Mouse (Mus musculus) MEL (cell line): ENCODE measurements at regions not wholly inside any gene's neighbourhood (a gene's known extent, or its start where the extent isn't known, plus 50 kb on each side); places are given as distances from the start of the nearest gene placed in this dataset.

Experiments
- DNase-seq: peaks from one replicate; pipeline ENCODE4 v3.0.0; 2011; ENCODE audit warnings: low read depth, low spot score
- H3K27ac ChIP-seq: 2 replicates; pipeline ENCODE4 v1.5.1; 2012; ENCODE audit warnings: low read depth, mild to moderate bottlenecking, control low read depth, low read length, moderate library complexity; ENCODE audit not compliant: control insufficient read depth
- H3K27me3 ChIP-seq, 2 experiments: fragments of 150-350 bp in 1 of 2; sonication (generic) in 1 of 2; 2 replicates each; pipeline ENCODE4 v1.6.1; 2012; ENCODE audit warnings: low read length in 2 of 2, mild to moderate bottlenecking in 2 of 2, improper control_type of control experiment in 1 of 2, moderate library complexity in 1 of 2; ENCODE audit not compliant: insufficient read depth in 2 of 2, control insufficient read depth in 1 of 2
- H3K36me3 ChIP-seq, 2 experiments: 2 replicates each; pipeline ENCODE4 v1.6.1; 2012 to 2014; ENCODE audit warnings: low read length in 2 of 2, improper control_type of control experiment in 1 of 2, inconsistent platforms in 1 of 2, mild to moderate bottlenecking in 1 of 2; ENCODE audit not compliant: insufficient read depth in 2 of 2, control insufficient read depth in 1 of 2
- H3K4me1 ChIP-seq, 2 experiments: fragments of 150-350 bp in 1 of 2; sonication (generic) in 1 of 2; 2 replicates each; pipeline ENCODE4 v1.6.1; 2012; ENCODE audit warnings: low read length in 2 of 2, improper control_type of control experiment in 1 of 2, mild to moderate bottlenecking in 1 of 2; ENCODE audit not compliant: insufficient read depth in 2 of 2, control insufficient read depth in 1 of 2
- H3K4me3 ChIP-seq, 2 experiments: fragments of 150-350 bp in 1 of 2; sonication (generic) in 1 of 2; 2 replicates each; pipeline ENCODE4 v1.5.1; 2012; ENCODE audit warnings: low read depth in 2 of 2, low read length in 2 of 2, mild to moderate bottlenecking in 2 of 2, moderate library complexity in 2 of 2, control low read depth in 1 of 2, improper control_type of control experiment in 1 of 2; ENCODE audit not compliant: control insufficient read depth in 1 of 2, insufficient read depth in 1 of 2
- H3K79me2 ChIP-seq: 2 replicates; pipeline ENCODE4 v1.6.1; 2012; ENCODE audit warnings: mild to moderate bottlenecking, low read length, moderate library complexity; ENCODE audit not compliant: control insufficient read depth, poor library complexity, insufficient read depth
- H3K9ac ChIP-seq: 2 replicates; pipeline ENCODE4 v1.6.1; 2012; ENCODE audit warnings: low read depth, mild to moderate bottlenecking, control low read depth, low read length, moderate library complexity; ENCODE audit not compliant: control insufficient read depth, poor library complexity, severe bottlenecking
- H3K9me3 ChIP-seq: fragments of 150-350 bp; sonication (generic); replicated peaks from 2 replicates; pipeline ENCODE4 v1.6.1; 2012; ENCODE audit warnings: mild to moderate bottlenecking, low read length, improper control_type of control experiment, moderate library complexity; ENCODE audit not compliant: insufficient read depth
- BHLHE40 ChIP-seq: IDR thresholded peaks from 2 replicates; pipeline ENCODE4 v1.6.1; 2012; ENCODE audit warnings: low read depth, mild to moderate bottlenecking, inconsistent platforms, low read length, improper control_type of control experiment, borderline replicate concordance
- CHD2 ChIP-seq: IDR thresholded peaks from 2 replicates; pipeline ENCODE4 v1.6.1; 2011; ENCODE audit warnings: low read length, improper control_type of control experiment
- CTCF ChIP-seq, 3 experiments: IDR thresholded peaks in 2 of 3; conservative IDR thresholded peaks in 1 of 3; 2 replicates each; pipeline ENCODE4 v1.5.1; 2011 to 2012; ENCODE audit warnings: low read length in 3 of 3, low read depth in 2 of 3, mild to moderate bottlenecking in 2 of 3, improper control_type of control experiment in 1 of 3, inconsistent platforms in 1 of 3, mixed read lengths in 1 of 3, moderate library complexity in 1 of 3; ENCODE audit not compliant: control insufficient read depth in 1 of 3, insufficient read depth in 1 of 3, poor library complexity in 1 of 3, severe bottlenecking in 1 of 3
- E2F4 ChIP-seq: IDR thresholded peaks from 2 replicates; pipeline ENCODE4 v1.6.1; 2011; ENCODE audit warnings: low read depth, low read length, improper control_type of control experiment, borderline replicate concordance
- EP300 ChIP-seq, 2 experiments: IDR thresholded peaks; 2 replicates each; pipeline ENCODE4 v1.6.1; 2011; ENCODE audit warnings: improper control_type of control experiment in 2 of 2, low read length in 2 of 2, low read depth in 1 of 2, mild to moderate bottlenecking in 1 of 2
- ETS1 ChIP-seq: IDR thresholded peaks from 2 replicates; pipeline ENCODE4 v1.6.1; 2012; ENCODE audit warnings: low read depth, mild to moderate bottlenecking, inconsistent platforms, low read length, improper control_type of control experiment, moderate library complexity
- GABPA ChIP-seq: IDR thresholded peaks from 2 replicates; pipeline ENCODE4 v1.6.1; 2012; ENCODE audit warnings: low read depth, mild to moderate bottlenecking, inconsistent platforms, low read length, improper control_type of control experiment, moderate library complexity
- GATA1 ChIP-seq: IDR thresholded peaks from 2 replicates; pipeline ENCODE4 v1.6.1; 2011; ENCODE audit warnings: low read depth, low read length, improper control_type of control experiment
- HCFC1 ChIP-seq: IDR thresholded peaks from 2 replicates; pipeline ENCODE4 v1.6.1; 2012; ENCODE audit warnings: low read depth, mild to moderate bottlenecking, inconsistent platforms, low read length, improper control_type of control experiment, moderate library complexity
- KAT2A ChIP-seq: conservative IDR thresholded peaks from 2 replicates; pipeline ENCODE4 v1.6.1; 2012; ENCODE audit warnings: low read depth, low read length, improper control_type of control experiment, inconsistent platforms
- MAFK ChIP-seq: IDR thresholded peaks from 2 replicates; pipeline ENCODE4 v1.6.1; 2011; ENCODE audit warnings: low read depth, mild to moderate bottlenecking, low read length, improper control_type of control experiment, borderline replicate concordance
- MAZ ChIP-seq: IDR thresholded peaks from 2 replicates; pipeline ENCODE4 v1.6.1; 2012; ENCODE audit warnings: low read depth, mild to moderate bottlenecking, inconsistent platforms, low read length, improper control_type of control experiment
- MEF2A ChIP-seq: IDR thresholded peaks from 2 replicates; pipeline ENCODE4 v1.6.1; 2014; ENCODE audit warnings: low read depth, mild to moderate bottlenecking, inconsistent platforms, low read length, improper control_type of control experiment; ENCODE audit not compliant: poor library complexity, insufficient replicate concordance, severe bottlenecking; ENCODE audit errors: extremely low read depth
- MYB ChIP-seq: IDR thresholded peaks from 2 replicates; pipeline ENCODE4 v1.6.1; 2011; ENCODE audit warnings: mild to moderate bottlenecking, low read depth, low read length, improper control_type of control experiment
- MYC ChIP-seq: IDR thresholded peaks from 2 replicates; pipeline ENCODE4 v1.6.1; 2011; ENCODE audit warnings: low read depth, mild to moderate bottlenecking, low read length, improper control_type of control experiment, moderate library complexity
- NELFE ChIP-seq: IDR thresholded peaks from 2 replicates; pipeline ENCODE4 v1.6.1; 2011; ENCODE audit warnings: low read depth, low read length, improper control_type of control experiment
- POLR2A ChIP-seq, 2 experiments: IDR thresholded peaks; 2 replicates each; pipeline ENCODE4 v1.6.1; 2011 to 2012; ENCODE audit warnings: low read length in 2 of 2, mild to moderate bottlenecking in 2 of 2, control low read depth in 1 of 2, improper control_type of control experiment in 1 of 2, low read depth in 1 of 2, moderate library complexity in 1 of 2; ENCODE audit not compliant: control insufficient read depth in 1 of 2, insufficient read depth in 1 of 2, poor library complexity in 1 of 2
- POLR2AphosphoS5 ChIP-seq: IDR thresholded peaks from 2 replicates; pipeline ENCODE4 v1.6.1; 2012; ENCODE audit warnings: low read depth, borderline replicate concordance, mild to moderate bottlenecking, inconsistent platforms, low read length, moderate library complexity, mixed read lengths
- RAD21 ChIP-seq: IDR thresholded peaks from 2 replicates; pipeline ENCODE4 v1.6.1; 2011; ENCODE audit warnings: mild to moderate bottlenecking, low read depth, low read length, improper control_type of control experiment
- RCOR1 ChIP-seq: IDR thresholded peaks from 2 replicates; pipeline ENCODE4 v1.6.1; 2012; ENCODE audit warnings: low read depth, mild to moderate bottlenecking, inconsistent platforms, low read length, improper control_type of control experiment
- SMC3 ChIP-seq: IDR thresholded peaks from 2 replicates; pipeline ENCODE4 v1.6.1; 2011; ENCODE audit warnings: low read depth, low read length, improper control_type of control experiment
- TAL1 ChIP-seq: IDR thresholded peaks from 2 replicates; pipeline ENCODE4 v1.6.1; 2012; ENCODE audit warnings: mild to moderate bottlenecking, inconsistent platforms, low read length, moderate library complexity, mixed read lengths
- TCF12 ChIP-seq: IDR thresholded peaks from 2 replicates; pipeline ENCODE4 v1.6.1; 2014; ENCODE audit warnings: low read depth, mild to moderate bottlenecking, inconsistent platforms, low read length, improper control_type of control experiment, moderate library complexity
- USF2 ChIP-seq, 2 experiments: IDR thresholded peaks; 2 replicates each; pipeline ENCODE4 v1.6.1; 2011 to 2012; ENCODE audit warnings: improper control_type of control experiment in 2 of 2, low read length in 2 of 2, borderline replicate concordance in 1 of 2, inconsistent platforms in 1 of 2, low read depth in 1 of 2, mild to moderate bottlenecking in 1 of 2; ENCODE audit not compliant: insufficient read depth in 1 of 2
- ZC3H11A ChIP-seq: IDR thresholded peaks from 2 replicates; pipeline ENCODE4 v1.6.1; 2012; ENCODE audit warnings: low read depth, mild to moderate bottlenecking, inconsistent platforms, low read length, improper control_type of control experiment

DNA sequence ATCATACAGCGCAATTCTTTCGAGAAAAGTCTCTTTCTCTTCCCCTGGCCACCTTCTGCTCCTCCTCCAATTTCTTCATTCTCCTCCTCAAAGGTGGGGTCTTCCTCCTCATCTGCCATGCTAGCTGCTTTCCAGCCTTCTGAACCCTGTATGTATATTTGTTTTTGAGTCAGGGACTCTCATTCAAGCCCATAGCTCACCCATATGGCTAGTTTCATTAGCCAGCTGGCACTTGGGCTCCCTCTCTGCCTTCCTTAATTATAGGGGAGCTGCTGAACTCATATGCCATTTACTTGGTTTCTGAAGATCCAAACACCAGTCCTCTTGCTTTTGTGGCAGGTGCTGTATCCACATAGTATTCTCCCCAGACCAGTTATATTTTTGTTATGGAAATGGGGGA is 160.8 kb upstream of the Otx2 start:
- Histone ChIP-seq H3K9me3 (no peaks in the 10 kb centered on the region), H3K4me1 (no peaks in the 10 kb centered on the region), H3K79me2 (no peaks in the 10 kb centered on the region), H3K27me3 (no peaks in the 10 kb centered on the region), H3K4me3 (no peak overlapping the region), H3K9ac (no peak overlapping the region), H3K27ac (no peak overlapping the region), H3K36me3 (no peaks in the 10 kb centered on the region)
- TF ChIP-seq ZC3H11A (no peak), NELFE (no peak), HCFC1 (no peak), EP300 (IDR thresholded peaks at IDR 0.05; ENCODE audit: low read depth in 1 of 2, low read length in 2 of 2) (no peak), MAFK (no peak), USF2 (IDR thresholded peaks at IDR 0.05; ENCODE audit: borderline replicate concordance in 1 of 2, insufficient read depth in 1 of 2, low read depth in 1 of 2, low read length in 2 of 2) (no peak), KAT2A (no peak), CHD2 (no peak), MYC (no peak), SMC3 (no peak)
- DNase-seq: no peak

DNA sequence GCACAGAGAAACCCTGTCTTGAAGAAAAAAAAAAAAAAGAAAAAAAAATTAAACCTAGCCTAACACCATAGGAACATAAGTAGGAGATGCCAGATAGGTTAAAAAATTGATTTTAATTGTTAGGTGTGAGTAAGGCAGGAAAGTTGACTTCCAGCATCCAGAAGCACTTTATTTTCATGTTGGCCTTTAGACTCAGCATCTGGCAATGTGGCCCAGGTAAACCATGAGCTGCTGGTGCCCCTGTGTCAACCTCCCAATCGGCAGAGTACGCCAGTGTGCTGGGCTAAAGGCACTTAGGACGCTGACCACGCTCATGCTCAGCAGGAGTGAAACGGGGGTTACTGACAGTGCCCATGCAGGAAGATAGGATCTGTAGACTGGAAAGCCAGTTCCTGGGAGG is 152.8 kb upstream of the Otx2 start:
- no peak for DNase-seq
- H3K27me3 ChIP-seq: no peaks in the 10 kb centered on the region
- TF ChIP-seq ETS1 (no peak), RAD21 (no peak), BHLHE40 (no peak), USF2 (IDR thresholded peaks at IDR 0.05; ENCODE audit: borderline replicate concordance in 1 of 2, insufficient read depth in 1 of 2, low read depth in 1 of 2, low read length in 2 of 2) (no peak), ZC3H11A (no peak), E2F4 (no peak), POLR2A (IDR thresholded peaks at IDR 0.05; ENCODE audit: control insufficient read depth in 1 of 2, insufficient read depth in 1 of 2, low read depth in 1 of 2, low read length in 2 of 2, poor library complexity in 1 of 2) (no peak), MYB (no peak), NELFE (no peak)
- no peaks in the 10 kb centered on the region for H3K4me1 ChIP-seq
- no peak overlapping the region for H3K4me3 ChIP-seq
- no peaks in the 10 kb centered on the region for H3K9me3 ChIP-seq
- no peaks in the 10 kb centered on the region for H3K36me3 ChIP-seq
- no peak overlapping the region for H3K9ac ChIP-seq
- H3K27ac ChIP-seq: no peak overlapping the region
- H3K79me2 ChIP-seq: no peaks in the 10 kb centered on the region

- no peaks in the 10 kb centered on the region for H3K79me2 ChIP-seq
- no peaks in the 10 kb centered on the region for H3K27me3 ChIP-seq
- no peaks in the 10 kb centered on the region for H3K4me1 ChIP-seq
- no peak overlapping the region for H3K4me3 ChIP-seq
- H3K9me3 ChIP-seq: no peaks in the 10 kb centered on the region
- DNase-seq: no peak
- H3K36me3 ChIP-seq: no peaks in the 10 kb centered on the region
- no peak overlapping the region for H3K9ac ChIP-seq
- H3K27ac ChIP-seq: no peak overlapping the region
- no peak for TF ChIP-seq KAT2A
- TF ChIP-seq ZC3H11A: no peak
- no peak for TF ChIP-seq GABPA
- no peak for TF ChIP-seq POLR2AphosphoS5
- no peak for TF ChIP-seq EP300 (IDR thresholded peaks at IDR 0.05; ENCODE audit: low read depth in 1 of 2, low read length in 2 of 2)
- TF ChIP-seq CHD2: no peak
- TF ChIP-seq TCF12: no peak
- TF ChIP-seq MAFK: no peak
- no peak for TF ChIP-seq CTCF (IDR thresholded peaks at IDR 0.05 in 2 of 3, conservative IDR thresholded peaks at IDR 0.05 in 1 of 3; ENCODE audit: control insufficient read depth in 1 of 3, insufficient read depth in 1 of 3, low read depth in 2 of 3, low read length in 3 of 3, poor library complexity in 1 of 3, severe bottlenecking in 1 of 3)
- TF ChIP-seq GATA1: no peak
- TF ChIP-seq BHLHE40: no peak
- TF ChIP-seq MEF2A: no peak
- TF ChIP-seq NELFE: no peak
- TF ChIP-seq TAL1: no peak
- TF ChIP-seq MAZ: no peak
- no peak for TF ChIP-seq RCOR1
- no peak for TF ChIP-seq E2F4
Observed at GRCm38 (mm10) chr14:48824375-48824774, 150.8 kb upstream of the Otx2 start.
